Mouse (Mus musculus) limb, embryonic 13.5 days (tissue): ENCODE data around the gene Plcxd2. TPM values are rescaled to one million over a fixed set of nuclear protein-coding genes. Genes with fewer than 3 reads are reported as not detected.

Experiments
- ATAC-seq: fragments of 200-750 bp; cut with Nextera tagmentation; 2 replicates; pipeline ENCODE4 v1.8.0; 2017; ENCODE audit warnings: low read depth, moderate number of reproducible peaks, moderate TSS enrichment; ENCODE audit not compliant: low FRiP score
- H3K27ac ChIP-seq: fragments of 300-500 bp; sonication (generic); 2 replicates; pipeline ENCODE4 v1.5.1; 2015; ENCODE audit warnings: inconsistent platforms, mild to moderate bottlenecking, moderate library complexity
- H3K27me3 ChIP-seq: fragments of 300-500 bp; sonication (generic); 2 replicates; pipeline ENCODE4 v1.6.1; 2015; ENCODE audit warnings: mild to moderate bottlenecking, inconsistent platforms
- H3K36me3 ChIP-seq: fragments of 300-500 bp; sonication (generic); 2 replicates; pipeline ENCODE4 v1.6.1; 2015; ENCODE audit warnings: inconsistent platforms, mild to moderate bottlenecking, moderate library complexity
- H3K4me1 ChIP-seq: fragments of 300-500 bp; sonication (generic); 2 replicates; pipeline ENCODE4 v1.6.1; 2015; ENCODE audit warnings: inconsistent platforms
- H3K4me2 ChIP-seq: fragments of 300-500 bp; sonication (generic); replicated peaks from 2 replicates; pipeline ENCODE4 v1.6.1; 2015; ENCODE audit warnings: inconsistent platforms, mild to moderate bottlenecking, moderate library complexity
- H3K4me3 ChIP-seq: fragments of 300-500 bp; sonication (generic); 2 replicates; pipeline ENCODE4 v1.5.1; 2015; ENCODE audit warnings: moderate library complexity, mild to moderate bottlenecking, inconsistent platforms
- H3K9ac ChIP-seq: fragments of 300-500 bp; sonication (generic); 2 replicates; pipeline ENCODE4 v1.6.1; 2015; ENCODE audit warnings: mild to moderate bottlenecking, inconsistent platforms
- H3K9me3 ChIP-seq: fragments of 300-500 bp; sonication (generic); 2 replicates; pipeline ENCODE4 v1.6.1; 2016; ENCODE audit warnings: inconsistent platforms
- WGBS: fragments of 180-500 bp; shearing (Covaris S2); methylation state at CpG from one replicate; pipeline ENCODE4 v1.1.7; 2015; 5-methylcytosine and 5-hydroxymethylcytosine counted together
- polyA plus RNA-seq: library from polyadenylated mRNA; unstranded; fragments of >200 nt; fragmentation: Nextera tagmentation; extraction: Ambion mirVana; gene quantifications from 2 replicates; pipeline ENCODE4 v1.2.1, GENCODE M21; 2015

The Plcxd2 gene
- polyA plus RNA-seq, 1 experiment from 2014 or later: 2.7 TPM

GRCm38 (mm10) chr16:45952035-45952434 is 58.0 kb downstream of the Plcxd2 start:
- no peak for ATAC-seq
- Histone ChIP-seq H3K4me1 (no peaks in the 10 kb centered on the region), H3K27me3 (no peaks in the 10 kb centered on the region), H3K9ac (no peak overlapping the region), H3K36me3 (no peaks in the 10 kb centered on the region), H3K4me2 (no peak overlapping the region), H3K27ac (no peak overlapping the region), H3K9me3 (no peaks in the 10 kb centered on the region), H3K4me3 (no peak overlapping the region)
- WGBS: 60% methylated on average over 2 of the region's 2 CpGs

GRCm38 (mm10) chr16:45946335-45946734 is 63.7 kb downstream of the Plcxd2 start:
- Histone ChIP-seq H3K4me1 (0 out of 2 replicates have a peak, but pooled peaks cover 3% of the 10 kb centered on the region), H3K4me3 (no peak overlapping the region), H3K9me3 (no peaks in the 10 kb centered on the region), H3K27me3 (no peaks in the 10 kb centered on the region), H3K36me3 (no peaks in the 10 kb centered on the region), H3K27ac (no peak overlapping the region), H3K4me2 (no peak overlapping the region), H3K9ac (no peak overlapping the region)
- ATAC-seq: no peak
- 93% methylated on average over 2 of the region's 2 CpGs for WGBS

GRCm38 (mm10) chr16:45945649-45946048 is 64.4 kb downstream of the Plcxd2 start:
- no peak overlapping the region for H3K4me2 ChIP-seq
- H3K4me1 ChIP-seq: peaks cover 5% of the 10 kb centered on the region; the same call in 1 of the 2 replicates
- WGBS: 80% methylated on average over 5 of the region's 5 CpGs
- no peaks in the 10 kb centered on the region for H3K9me3 ChIP-seq
- no peak overlapping the region for H3K4me3 ChIP-seq
- H3K9ac ChIP-seq: no peak overlapping the region
- no peak for ATAC-seq
- no peaks in the 10 kb centered on the region for H3K36me3 ChIP-seq
- H3K27me3 ChIP-seq: no peaks in the 10 kb centered on the region
- H3K27ac ChIP-seq: no peak overlapping the region

GRCm38 (mm10) chr16:45945174-45945631 is 64.8 kb downstream of the Plcxd2 start:
- Histone ChIP-seq H3K4me3 (no peak overlapping the region), H3K36me3 (no peaks in the 10 kb centered on the region), H3K4me1 (peaks cover 9% of the 10 kb centered on the region; the same call in 1 of the 2 replicates), H3K4me2 (no peak overlapping the region), H3K27me3 (no peaks in the 10 kb centered on the region), H3K9me3 (no peaks in the 10 kb centered on the region), H3K9ac (no peak overlapping the region), H3K27ac (no peak overlapping the region)
- 40% methylated on average over 11 of the region's 11 CpGs for WGBS
- peak; percentile 32; the same call in 1 of the 2 replicates for ATAC-seq

DNA sequence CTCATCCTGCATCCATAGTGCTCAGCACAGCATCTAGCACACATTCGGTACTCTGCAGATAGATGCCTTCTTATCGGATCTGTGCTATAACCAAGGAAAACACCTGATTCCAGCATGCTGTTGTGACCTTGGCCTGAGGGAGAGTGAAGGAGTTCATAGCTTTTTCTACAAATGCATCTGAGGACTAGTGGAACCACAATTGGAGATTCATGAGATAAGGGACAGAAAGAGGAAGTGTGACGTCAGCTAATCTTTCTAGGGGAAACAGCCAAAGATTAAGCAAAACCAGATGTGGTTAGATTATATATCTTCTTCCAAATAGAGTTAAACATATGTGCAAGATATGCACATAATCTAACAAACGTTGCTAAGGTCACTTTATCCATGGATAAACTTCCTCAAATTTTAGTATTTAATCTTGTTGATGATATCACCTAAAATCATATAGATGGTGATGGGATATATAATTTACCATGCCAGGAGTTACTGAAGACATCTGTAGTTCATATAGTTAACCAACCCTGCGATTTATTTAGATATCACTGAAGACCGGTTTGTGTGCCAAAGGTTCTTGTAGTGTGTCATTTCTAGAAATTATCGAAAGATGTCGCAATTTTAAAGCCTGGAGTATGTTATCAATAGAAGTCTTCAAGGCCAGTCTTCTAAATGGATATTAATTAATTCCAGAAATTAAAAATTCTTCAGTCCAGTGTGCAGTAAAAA is 67.7 kb downstream of the Plcxd2 start:
- Histone ChIP-seq H3K4me1 (peaks cover 10% of the 10 kb centered on the region), H3K9ac (no peak overlapping the region), H3K9me3 (0 out of 2 replicates have a peak, but pooled peaks cover 2% of the 10 kb centered on the region), H3K4me2 (no peak overlapping the region), H3K27ac (no peak overlapping the region), H3K36me3 (no peaks in the 10 kb centered on the region), H3K27me3 (no peaks in the 10 kb centered on the region), H3K4me3 (no peak overlapping the region)
- no peak for ATAC-seq
- WGBS: 70% methylated on average over 8 of the region's 8 CpGs

DNA sequence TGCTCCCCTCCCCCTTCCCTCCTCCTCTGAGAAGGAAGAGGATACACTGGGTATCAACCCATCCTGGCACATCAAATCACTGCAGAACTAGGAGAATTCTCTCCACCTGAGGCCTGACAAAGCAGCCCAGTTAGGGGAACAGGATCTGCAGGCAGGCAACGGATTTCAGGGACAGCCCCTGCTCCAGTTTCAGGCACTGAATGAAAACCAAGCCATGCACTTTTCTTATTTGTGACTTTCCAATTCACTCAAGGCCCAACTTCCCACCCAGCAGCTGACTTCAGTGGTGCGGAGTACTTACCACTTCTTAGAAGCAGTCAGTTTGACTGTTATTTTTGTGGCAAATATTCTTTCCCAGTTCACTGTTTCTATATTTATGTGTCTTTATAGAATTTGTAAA is 69.3 kb downstream of the Plcxd2 start:
- 60% methylated on average over 2 of the region's 2 CpGs for WGBS
- H3K27me3 ChIP-seq: no peaks in the 10 kb centered on the region
- peaks cover 25% of the 10 kb centered on the region for H3K4me1 ChIP-seq
- H3K9ac ChIP-seq: no peak overlapping the region
- ATAC-seq: no peak
- 0 out of 2 replicates have a peak, but pooled peaks cover 2% of the 10 kb centered on the region for H3K9me3 ChIP-seq
- H3K4me3 ChIP-seq: no peak overlapping the region
- H3K27ac ChIP-seq: peak overlapping the region; percentile 52; the same call in 1 of the 2 replicates
- no peaks in the 10 kb centered on the region for H3K36me3 ChIP-seq
- H3K4me2 ChIP-seq: no peak overlapping the region

DNA sequence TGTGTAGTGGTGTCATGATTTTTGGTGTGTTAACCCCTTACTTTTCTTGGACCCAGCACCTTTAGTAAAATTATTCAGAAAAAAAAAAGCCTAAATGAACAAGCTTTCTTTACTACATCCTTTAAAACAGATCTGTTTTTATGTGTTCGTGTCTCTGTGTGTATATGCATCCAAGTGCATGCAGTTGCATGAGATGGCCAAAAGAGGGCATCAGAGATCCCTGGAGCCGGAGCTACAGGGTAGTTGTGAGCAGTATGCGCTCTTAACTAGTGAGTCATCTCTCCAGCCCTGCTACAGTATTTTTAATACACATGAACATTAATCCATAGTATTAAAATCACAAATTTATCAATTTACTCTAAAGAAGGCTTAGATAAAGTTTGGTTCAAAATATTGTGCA is 70.6 kb downstream of the Plcxd2 start:
- Histone ChIP-seq H3K4me3 (no peak overlapping the region), H3K27ac (no peak overlapping the region), H3K36me3 (no peaks in the 10 kb centered on the region), H3K9ac (no peak overlapping the region), H3K4me1 (peaks cover 31% of the 10 kb centered on the region), H3K27me3 (no peaks in the 10 kb centered on the region), H3K4me2 (no peak overlapping the region), H3K9me3 (0 out of 2 replicates have a peak, but pooled peaks cover 2% of the 10 kb centered on the region)
- ATAC-seq: no peak
- 95% methylated on average over 3 of the region's 3 CpGs for WGBS

- Histone ChIP-seq H3K4me2 (no peak overlapping the region), H3K9ac (no peak overlapping the region), H3K4me3 (no peak overlapping the region), H3K4me1 (peaks cover 36% of the 10 kb centered on the region), H3K9me3 (0 out of 2 replicates have a peak, but pooled peaks cover 2% of the 10 kb centered on the region), H3K36me3 (no peaks in the 10 kb centered on the region), H3K27ac (peak overlapping the region; percentile 52; the same call in 1 of the 2 replicates), H3K27me3 (no peaks in the 10 kb centered on the region)
- ATAC-seq: no peak
- 69% methylated on average over 2 of the region's 2 CpGs for WGBS
Observed at GRCm38 (mm10) chr16:45937381-45937780, 72.6 kb downstream of the Plcxd2 start.

GRCm38 (mm10) chr16:45936521-45936920 is 73.5 kb downstream of the Plcxd2 start:
- Histone ChIP-seq H3K9ac (no peak overlapping the region), H3K27me3 (no peaks in the 10 kb centered on the region), H3K27ac (peak overlapping the region; percentile 79), H3K4me3 (no peak overlapping the region), H3K36me3 (no peaks in the 10 kb centered on the region), H3K4me2 (no peak overlapping the region), H3K4me1 (peaks cover 36% of the 10 kb centered on the region), H3K9me3 (0 out of 2 replicates have a peak, but pooled peaks cover 2% of the 10 kb centered on the region)
- WGBS: 27% methylated on average over 2 of the region's 2 CpGs
- peak; percentile 77 for ATAC-seq

DNA sequence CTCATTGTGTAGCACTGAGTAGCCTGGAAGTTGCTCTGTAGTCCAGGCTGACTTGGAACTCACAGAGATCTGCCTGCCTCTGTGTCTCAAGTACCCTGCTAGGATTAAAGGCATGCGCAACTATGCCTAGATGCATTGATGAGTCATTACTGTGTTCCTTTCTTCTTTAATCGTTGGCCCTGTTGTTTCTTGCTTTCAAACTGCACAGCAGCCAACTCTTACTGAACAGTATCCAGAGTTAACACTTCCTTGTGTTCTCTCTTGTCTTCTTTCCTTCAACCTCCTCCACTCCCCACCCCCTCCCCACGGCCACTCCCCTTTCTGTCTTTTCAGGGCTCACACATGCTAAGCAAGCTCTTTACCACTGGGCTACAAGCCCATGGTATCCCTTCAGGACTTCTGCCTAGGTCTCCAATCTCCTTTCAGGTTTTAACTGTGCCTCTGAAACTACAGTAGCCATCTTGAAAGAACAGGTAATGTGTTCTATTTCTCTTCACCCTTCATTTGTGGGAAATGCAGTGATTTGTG is 74.0 kb downstream of the Plcxd2 start:
- WGBS: 77% methylated on average over 3 of the region's 3 CpGs
- no peak overlapping the region for H3K4me2 ChIP-seq
- H3K27ac ChIP-seq: peak overlapping the region; percentile 79
- ATAC-seq: peak; percentile 49
- H3K36me3 ChIP-seq: no peaks in the 10 kb centered on the region
- peaks cover 36% of the 10 kb centered on the region for H3K4me1 ChIP-seq
- H3K9ac ChIP-seq: no peak overlapping the region
- no peak overlapping the region for H3K4me3 ChIP-seq
- H3K9me3 ChIP-seq: 0 out of 2 replicates have a peak, but pooled peaks cover 2% of the 10 kb centered on the region
- H3K27me3 ChIP-seq: no peaks in the 10 kb centered on the region

- ATAC-seq: peak; percentile 76
Observed at GRCm38 (mm10) chr16:45934721-45935407, 75.2 kb downstream of the Plcxd2 start.

DNA sequence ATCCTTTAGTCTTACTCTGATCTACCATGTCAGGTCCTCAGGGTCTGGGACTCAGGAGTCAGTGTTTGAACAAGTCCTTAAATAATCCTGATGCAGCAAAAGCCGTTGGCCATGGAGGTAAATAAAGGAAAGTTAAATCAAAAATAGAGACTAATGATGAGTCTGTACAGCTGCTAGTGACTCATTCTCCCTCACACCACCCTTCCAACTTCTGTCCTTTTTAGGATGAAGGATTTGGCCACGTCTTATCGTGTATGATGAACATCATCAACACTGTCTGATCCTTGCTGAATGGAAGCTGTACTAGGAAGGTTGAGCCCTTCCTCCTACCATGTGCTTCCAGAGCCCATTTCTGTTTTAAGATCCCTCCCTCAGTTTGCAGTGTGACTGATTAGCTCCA is 79.7 kb downstream of the Plcxd2 start:
- no peak for ATAC-seq
- no peak overlapping the region for H3K27ac ChIP-seq
- WGBS: 90% methylated on average over 3 of the region's 3 CpGs

More at GRCm38 (mm10) chr16:45934721-45935407, 75.2 kb downstream of the Plcxd2 start:
- Histone ChIP-seq H3K9ac (no peak overlapping the region), H3K4me1 (peaks cover 37% of the 10 kb centered on the region), H3K9me3 (0 out of 2 replicates have a peak, but pooled peaks cover 2% of the 10 kb centered on the region), H3K27ac (peak overlapping the region; percentile 66; the same call in 1 of the 2 replicates), H3K36me3 (no peaks in the 10 kb centered on the region), H3K4me2 (no peak overlapping the region), H3K27me3 (no peaks in the 10 kb centered on the region), H3K4me3 (no peak overlapping the region)
- WGBS: 23% methylated on average over 2 of the region's 2 CpGs

More for the DNA sequence above, 79.7 kb downstream of the Plcxd2 start:
- H3K4me1 ChIP-seq: peaks cover 37% of the 10 kb centered on the region
- no peak overlapping the region for H3K9ac ChIP-seq
- H3K4me3 ChIP-seq: no peak overlapping the region
- H3K9me3 ChIP-seq: no peaks in the 10 kb centered on the region
- H3K4me2 ChIP-seq: no peak overlapping the region
- no peaks in the 10 kb centered on the region for H3K27me3 ChIP-seq
- no peaks in the 10 kb centered on the region for H3K36me3 ChIP-seq
